In the genomic region with DNA sequence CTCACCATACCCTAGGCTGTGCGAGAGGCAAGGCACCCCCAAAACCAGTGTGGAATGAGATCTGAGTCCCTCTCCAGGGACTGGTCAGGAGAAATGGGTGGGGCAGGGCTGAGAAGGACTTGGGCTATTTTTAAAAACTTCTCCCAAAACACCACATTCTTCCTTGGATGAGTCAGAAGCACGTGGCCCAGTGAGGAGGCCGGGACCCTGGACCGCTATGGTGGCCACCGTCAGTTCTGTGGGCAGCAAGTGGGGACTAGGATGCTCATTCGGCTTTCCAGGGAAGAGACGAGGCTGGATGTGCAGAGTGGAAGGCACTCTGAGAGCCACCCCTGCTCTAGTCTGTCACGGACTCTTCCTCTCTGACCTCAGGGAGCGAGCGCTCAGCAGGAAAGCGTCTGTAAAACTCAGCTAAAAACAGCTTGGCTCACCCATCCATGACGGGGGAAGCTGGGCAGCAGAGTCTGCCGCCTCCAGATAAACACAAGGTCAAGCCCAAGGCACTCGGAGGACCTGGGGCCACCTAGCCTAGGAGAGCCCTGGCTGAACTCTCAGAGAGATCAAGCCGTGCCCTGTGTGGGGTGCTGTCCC, we compare ENCODE assay signal across 9 mouse cellular contexts. TPM values are rescaled to one million over a fixed set of nuclear protein-coding genes. Genes with fewer than 3 reads are reported as not detected.
DNase-seq lines count a peak whose midpoint lies in the region; ATAC-seq and TF ChIP-seq lines count a peak whose summit lies in the region.
"Had no signal": no experiment of that assay in that cellular context is flagged by ENCODE, and none has a peak within 500 bp of the region (broad histone marks: within the 10 kb centered on the region; RNA-seq: fewer than 3 reads in every experiment).

No protein-coding gene starts in this region.

- H3K27ac ChIP-seq in neural tube, embryonic 12.5 days, result 0 out of 2 replicates have a peak overlapping the region, but pooled peaks have one; percentile 37
- H3K27ac ChIP-seq in brown adipose tissue, adult 24 weeks (replicated peaks; ENCODE audit: low read depth, low read length), result peak overlapping the region; percentile 55
- peak overlapping the region; percentile 74 to 77 for H3K27ac ChIP-seq in heart, embryonic 14.5 days (replicated peaks in 1 of 2; ENCODE audit: control insufficient read depth in 1 of 2, insufficient read depth in 1 of 2, low read depth in 2 of 2, low read length in 2 of 2)
- H3K27ac ChIP-seq in small intestine, adult 2 months (ENCODE audit: insufficient read depth, low read depth, low read length), result peak overlapping the region; percentile 81
- no peak overlapping the region for H3K27ac ChIP-seq in thymus, adult 2 months (ENCODE audit: control insufficient read depth, insufficient read depth, low read length)

- no peak overlapping the region for H3K9ac ChIP-seq in neural tube, embryonic 12.5 days
- peak overlapping the region; percentile 27; the same call in 1 of the 2 replicates for H3K9ac ChIP-seq in heart, embryonic 14.5 days (ENCODE audit: low read length)

- H3K27me3 ChIP-seq in neural tube, embryonic 12.5 days (replicated peaks), result no peaks in the 10 kb centered on the region
- H3K27me3 ChIP-seq in heart, embryonic 14.5 days (ENCODE audit: control insufficient read depth, insufficient read depth, low read length), result no peaks in the 10 kb centered on the region
- H3K27me3 ChIP-seq in small intestine, adult 2 months (ENCODE audit: control insufficient read depth, insufficient read depth, low read length), result no peaks in the 10 kb centered on the region
- H3K27me3 ChIP-seq in thymus, adult 2 months (ENCODE audit: control insufficient read depth, insufficient read depth, low read length), result no peaks in the 10 kb centered on the region

- H3K9me3 ChIP-seq in neural tube, embryonic 12.5 days, result no peaks in the 10 kb centered on the region
- no peaks in the 10 kb centered on the region for H3K9me3 ChIP-seq in heart, embryonic 14.5 days (ENCODE audit: control insufficient read depth, low read length)
- H3K9me3 ChIP-seq: megakaryocyte, embryonic 14.5 days had no signal

- no peak overlapping the region for H3K4me2 ChIP-seq in neural tube, embryonic 12.5 days (replicated peaks)
- peak overlapping the region; percentile 43 for H3K4me2 ChIP-seq in heart, embryonic 14.5 days (ENCODE audit: low read length)

- peaks cover 44% of the 10 kb centered on the region for H3K4me1 ChIP-seq in neural tube, embryonic 12.5 days
- H3K4me1 ChIP-seq in brown adipose tissue, adult 24 weeks (ENCODE audit: control insufficient read depth, insufficient read depth, insufficient read length, low read length), result no peaks in the 10 kb centered on the region
- peaks cover 29 to 47% of the 10 kb centered on the region in 2 experiments for H3K4me1 ChIP-seq in heart, embryonic 14.5 days (ENCODE audit: control insufficient read depth in 2 of 2, insufficient read depth in 2 of 2, low read length in 2 of 2)
- H3K4me1 ChIP-seq in small intestine, adult 2 months (ENCODE audit: control insufficient read depth, insufficient read depth, insufficient read length, low read length), result peaks cover 5% of the 10 kb centered on the region; the same call in 1 of the 2 replicates
- H3K4me1 ChIP-seq in thymus, adult 2 months (replicated peaks; ENCODE audit: control insufficient read depth, insufficient read depth, low read length), result no peaks in the 10 kb centered on the region; the same call in 1 of the 2 replicates

- peaks cover 19% of the 10 kb centered on the region for H3K36me3 ChIP-seq in neural tube, embryonic 12.5 days
- H3K36me3 ChIP-seq in heart, embryonic 14.5 days (ENCODE audit: control insufficient read depth, insufficient read depth, low read length), result peaks cover 9% of the 10 kb centered on the region; the same call in 1 of the 2 replicates
- H3K36me3 ChIP-seq in small intestine, adult 2 months (ENCODE audit: control insufficient read depth, insufficient read depth, low read length), result no peaks in the 10 kb centered on the region
- no peaks in the 10 kb centered on the region for H3K36me3 ChIP-seq in thymus, adult 2 months (ENCODE audit: control insufficient read depth, insufficient read depth, low read length)

- ATAC-seq in neural tube, embryonic 12.5 days (ENCODE audit: low FRiP score, low read depth), result no peak
- ATAC-seq in heart, embryonic 14.5 days (ENCODE audit: insufficient number of reproducible peaks, insufficient read depth, low FRiP score, low read depth), result no peak

- 44% methylated on average over 15 of the region's 15 CpGs for WGBS in neural tube, embryonic 12.5 days
- 6% methylated on average over 15 of the region's 15 CpGs for WGBS in heart, embryonic 14.5 days
- 67% methylated on average over 15 of the region's 15 CpGs for WGBS in small intestine, adult 2 months
- WGBS in thymus, adult 2 months, result 84% methylated on average over 15 of the region's 15 CpGs

- no peak overlapping the region for H3K4me3 ChIP-seq in neural tube, embryonic 12.5 days
- H3K4me3 ChIP-seq in brown adipose tissue, adult 24 weeks (ENCODE audit: insufficient read depth, low read depth, low read length), result no peak overlapping the region
- no peak overlapping the region for H3K4me3 ChIP-seq in heart, embryonic 14.5 days (ENCODE audit: control insufficient read depth in 1 of 2, insufficient read depth in 1 of 2, low read depth in 1 of 2, low read length in 2 of 2)
- H3K4me3 ChIP-seq in small intestine, adult 2 months (ENCODE audit: low read depth, low read length), result no peak overlapping the region
- no peak overlapping the region for H3K4me3 ChIP-seq in thymus, adult 2 months (ENCODE audit: control insufficient read depth, insufficient read depth, low read length)
- H3K4me3 ChIP-seq: megakaryocyte, embryonic 14.5 days had no signal

- no peak for DNase-seq in neural tube, embryonic 10.5 days (ENCODE audit: extremely low spot score, low spot score)
- DNase-seq in kidney, postnatal 4 days, result peak; percentile 69 to 80
- DNase-seq in thymus, adult 2 months, result no peak
- no peak for DNase-seq in thymus, postnatal 0 days (ENCODE audit: low spot score)

- no peak for TF ChIP-seq POLR2A in small intestine, adult 2 months (IDR thresholded peaks at IDR 0.05; ENCODE audit: low read depth, low read length)
- TF ChIP-seq POLR2A in thymus, adult 2 months (IDR thresholded peaks at IDR 0.05; ENCODE audit: control insufficient read depth, extremely low read depth, insufficient read depth, low read length, poor library complexity), result no peak

- no peak for TF ChIP-seq CTCF in small intestine, adult 2 months (IDR thresholded peaks at IDR 0.05; ENCODE audit: extremely low read depth, insufficient read length, insufficient replicate concordance, low read depth, low read length)
- TF ChIP-seq CTCF in thymus, adult 2 months (IDR thresholded peaks at IDR 0.05; ENCODE audit: borderline replicate concordance, control insufficient read depth, extremely low read depth, insufficient read depth, low read length, poor library complexity), result no peak

RNA-seq across cellular contexts. Expression of a gene that starts 35.1 kb away (rescaled TPM):
- 35.8 and 38.8 TPM in 2 replicates for polyA plus RNA-seq in neural tube, embryonic 12.5 days (2016; fragmentation: Nextera tagmentation; extraction: Ambion mirVana)
- 2.2 and 3.3 TPM in 2 replicates for polyA plus RNA-seq in brown adipose tissue, adult 24 weeks (2012; ENCODE audit: insufficient read depth, insufficient read length, missing spikeins)
- polyA plus RNA-seq in heart, embryonic 14.5 days (2014; fragmentation: Nextera tagmentation; extraction: Ambion mirVana), result 14.2 and 15.9 TPM in 2 replicates
- polyA plus RNA-seq in small intestine, adult 2 months (2012; rRNA removed), result 10.4 and 14.2 TPM in 2 replicates
- 22.2 and 26.0 TPM in 2 replicates for polyA plus RNA-seq in thymus, adult 2 months (2012; rRNA removed)
- 12.5 and 16.3 TPM in 2 replicates for polyA plus RNA-seq in thymus, postnatal 0 days (2015; fragmentation: Nextera tagmentation; extraction: Ambion mirVana)

Comparison
In these comparisons a context has a peak if more than half of its experiments do, and no peak if none do; other contexts are left out.
1. DNase-seq: peak in kidney, postnatal 4 days (2 of 2); none in neural tube, embryonic 10.5 days (single experiment), thymus, adult 2 months (single experiment) and thymus, postnatal 0 days (single experiment).